Mouse (Mus musculus): ENCODE results near the gene Exoc4. TPM values are rescaled to one million over a fixed set of nuclear protein-coding genes. Genes with fewer than 3 reads are reported as not detected.

Gene Exoc4
- polyA plus RNA-seq (2012; rRNA removed): 4.7 and 5.1 TPM in 2 replicates

DNA sequence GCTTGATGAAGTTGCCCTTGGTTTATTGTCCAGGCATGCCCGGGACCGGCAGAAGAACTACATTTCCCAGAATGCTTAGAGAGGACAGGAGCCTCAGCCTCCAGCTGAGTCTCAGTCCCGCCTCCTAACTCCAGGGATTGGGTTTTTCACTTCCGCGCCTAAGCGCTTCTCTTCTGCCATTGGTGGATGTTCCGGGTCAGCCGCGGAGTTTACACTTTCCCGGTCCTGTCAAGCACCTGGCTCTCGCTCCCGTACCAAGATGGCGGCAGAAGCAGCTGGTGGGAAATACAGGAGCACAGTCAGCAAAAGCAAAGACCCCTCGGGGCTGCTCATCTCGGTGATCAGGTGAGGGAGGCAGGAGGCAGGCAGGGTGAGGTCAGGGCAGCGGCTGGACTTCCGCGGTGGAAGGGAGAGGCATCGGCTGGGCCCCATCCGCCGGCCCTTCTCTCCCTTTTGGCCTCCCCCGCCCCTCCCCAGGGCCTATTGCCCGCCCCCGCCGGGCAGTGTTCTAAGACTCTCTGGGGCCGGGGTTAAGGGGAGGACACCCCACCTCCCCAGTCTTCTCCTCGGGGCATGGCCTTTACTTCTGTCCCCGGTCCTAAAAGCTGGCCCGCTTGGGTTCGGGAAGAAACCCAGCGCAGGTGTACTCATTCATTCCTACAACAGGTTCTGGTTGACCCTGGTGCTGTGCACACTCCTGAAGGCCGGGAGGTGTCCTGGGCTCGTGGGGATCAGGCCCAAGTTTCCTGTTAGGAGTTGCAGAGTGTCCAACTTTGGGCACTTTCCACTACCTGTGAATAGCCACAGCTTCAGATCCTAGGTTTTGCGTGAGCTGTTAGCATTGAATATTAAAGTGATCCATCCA, at the start of gene Exoc4:
Gene Exoc4 (plus strand): TSS at position 192 of the 865 bp plus-strand sequence.

Other genes with a start within 250 kb of the Exoc4 start
- gene Chchd3, start 188.8 kb upstream of the Exoc4 start, polyA plus RNA-seq (2012; rRNA removed): 50.1 and 55.0 TPM in 2 replicates

All from liver, embryonic 14 days (tissue).